Mouse (Mus musculus) heart, postnatal 0 days (tissue): ENCODE data around the gene Tapbp. TPM values are rescaled to one million over a fixed set of nuclear protein-coding genes. Genes with fewer than 3 reads are reported as not detected.

Experiments
- ATAC-seq: fragments of 200-750 bp; cut with Nextera tagmentation; 2 replicates; pipeline ENCODE4 v1.8.0; 2017; ENCODE audit warnings: low read depth, moderate number of reproducible peaks, moderate library complexity; ENCODE audit not compliant: insufficient read depth
- DNase-seq: peaks from one replicate; pipeline ENCODE4 v3.0.0-alpha.2; 2016; ENCODE audit warnings: low spot score
- H3K27ac ChIP-seq: fragments of 300-500 bp; sonication (generic); 2 replicates; pipeline ENCODE4 v1.5.1; 2014; ENCODE audit warnings: low read depth, mild to moderate bottlenecking
- H3K27me3 ChIP-seq: fragments of 300-500 bp; sonication (generic); 2 replicates; pipeline ENCODE4 v1.6.1; 2014; ENCODE audit warnings: low read length, mixed read lengths; ENCODE audit not compliant: control insufficient read depth, insufficient read depth
- H3K36me3 ChIP-seq: fragments of 300-500 bp; sonication (generic); replicated peaks from 2 replicates; pipeline ENCODE4 v1.6.1; 2014; ENCODE audit warnings: low read length, mixed read lengths; ENCODE audit not compliant: control insufficient read depth, insufficient read depth
- H3K4me1 ChIP-seq: fragments of 300-500 bp; sonication (generic); 2 replicates; pipeline ENCODE4 v1.6.1; 2014; ENCODE audit warnings: antibody characterized with exemption; ENCODE audit not compliant: control insufficient read depth, insufficient read depth
- H3K4me2 ChIP-seq: fragments of 300-500 bp; sonication (generic); 2 replicates; pipeline ENCODE4 v1.6.1; 2014; ENCODE audit warnings: low read depth, mild to moderate bottlenecking, low read length, moderate library complexity
- H3K4me3 ChIP-seq: fragments of 300-500 bp; sonication (generic); 2 replicates; pipeline ENCODE4 v1.5.1; 2014; ENCODE audit warnings: low read depth, low read length
- H3K9ac ChIP-seq: fragments of 300-500 bp; sonication (generic); replicated peaks from 2 replicates; pipeline ENCODE4 v1.6.1; 2014; ENCODE audit warnings: low read depth, low read length, mixed read lengths
- H3K9me3 ChIP-seq: fragments of 300-500 bp; sonication (generic); replicated peaks from 2 replicates; pipeline ENCODE4 v1.6.1; 2016; ENCODE audit warnings: low read length; ENCODE audit not compliant: control insufficient read depth
- CTCF ChIP-seq: IDR thresholded peaks from 2 replicates; pipeline ENCODE4 v1.5.1; 2016; ENCODE audit warnings: antibody characterized with exemption, control low read depth, low read depth
- EP300 ChIP-seq: IDR thresholded peaks from 2 replicates; pipeline ENCODE4 v1.6.1; 2016; ENCODE audit warnings: antibody characterized with exemption, low read depth
- WGBS: fragments of 180-500 bp; shearing (Covaris S2); extraction: QIAGEN DNeasy Blood & Tissue Kit; methylation state at CpG from one replicate; pipeline ENCODE4 v1.1.7; 2014; 5-methylcytosine and 5-hydroxymethylcytosine counted together
- polyA plus RNA-seq: library from polyadenylated mRNA; unstranded; fragments of >200 nt; fragmentation: Nextera tagmentation; extraction: Ambion mirVana; gene quantifications from 2 replicates; pipeline ENCODE4 v1.2.1, GENCODE M21; 2015
- total RNA-seq: library from RNA; depleted of rRNA; stranded (reverse); fragments of >200 nt; gene quantifications from 2 replicates; pipeline ENCODE4 v1.2.3, GENCODE M21; 2014; ENCODE audit warnings: low replicate concordance

Gene Tapbp
- total and polyA plus RNA-seq, 2 experiments from 2014 or later = 51.3 to 84.1 TPM

DNA sequence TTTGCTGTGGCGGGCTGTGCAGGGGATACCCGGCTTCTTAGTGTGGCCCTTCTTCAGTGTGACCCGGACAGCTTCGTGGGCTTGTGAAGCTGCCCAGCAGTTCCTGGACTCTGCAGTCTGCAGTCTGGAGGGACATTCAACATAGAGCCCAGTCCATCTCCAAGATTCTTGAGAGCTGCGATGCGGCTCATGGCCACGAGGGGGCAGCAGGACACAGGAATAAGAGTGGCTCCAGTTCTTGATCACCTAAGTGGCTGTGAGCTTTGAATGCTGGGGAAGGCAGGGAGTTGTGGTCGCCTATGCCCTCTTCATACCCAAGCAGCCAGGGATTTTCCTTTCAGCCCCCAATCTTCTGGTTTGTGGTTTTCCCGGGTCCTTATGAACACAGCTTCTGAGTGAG, 52.8 kb downstream of the Tapbp start:
- peak; percentile 68 for DNase-seq
- 2% methylated on average over 9 of the region's 9 CpGs for WGBS

GRCm38 (mm10) chr17:33968927-33969326, 53.2 kb downstream of the Tapbp start:
- ATAC-seq (peak; percentile 65; the same call in 1 of the 2 replicates), DNase-seq (peak; percentile 31)
- no peak overlapping the region for H3K9ac ChIP-seq
- WGBS = 28% methylated on average over 5 of the region's 5 CpGs
- no peak overlapping the region for H3K4me3 ChIP-seq
- peaks cover 15% of the 10 kb centered on the region for H3K36me3 ChIP-seq
- no peak overlapping the region for H3K4me2 ChIP-seq
- H3K4me1 ChIP-seq = no peaks in the 10 kb centered on the region
- no peak overlapping the region for H3K27ac ChIP-seq
- TF ChIP-seq CTCF = peak; percentile 38
- TF ChIP-seq EP300 = no peak
- no peaks in the 10 kb centered on the region for H3K27me3 ChIP-seq
- peaks cover 7% of the 10 kb centered on the region; the same call in 1 of the 2 replicates for H3K9me3 ChIP-seq

More for the DNA sequence above, 52.8 kb downstream of the Tapbp start:
- Histone ChIP-seq H3K36me3 (peaks cover 18% of the 10 kb centered on the region), H3K4me3 (no peak overlapping the region), H3K9me3 (peaks cover 7% of the 10 kb centered on the region; the same call in 1 of the 2 replicates), H3K4me1 (no peaks in the 10 kb centered on the region), H3K9ac (no peak overlapping the region), H3K27me3 (no peaks in the 10 kb centered on the region), H3K27ac (no peak overlapping the region), H3K4me2 (no peak overlapping the region)
- peak; percentile 75 for ATAC-seq
- TF ChIP-seq CTCF (peak; percentile 95), EP300 (no peak)

GRCm38 (mm10) chr17:33969394-33969793, 53.7 kb downstream of the Tapbp start:
- Histone ChIP-seq H3K9me3 (peaks cover 7% of the 10 kb centered on the region; the same call in 1 of the 2 replicates), H3K4me2 (no peak overlapping the region), H3K4me1 (no peaks in the 10 kb centered on the region), H3K9ac (no peak overlapping the region), H3K36me3 (peaks cover 13% of the 10 kb centered on the region), H3K27ac (no peak overlapping the region), H3K27me3 (no peaks in the 10 kb centered on the region), H3K4me3 (no peak overlapping the region)
- TF ChIP-seq EP300 (no peak), CTCF (0 out of 2 replicates have a peak, but pooled peaks have one; percentile 22)
- 75% methylated on average over 4 of the region's 4 CpGs for WGBS
- DNase-seq (no peak), ATAC-seq (no peak)

DNA sequence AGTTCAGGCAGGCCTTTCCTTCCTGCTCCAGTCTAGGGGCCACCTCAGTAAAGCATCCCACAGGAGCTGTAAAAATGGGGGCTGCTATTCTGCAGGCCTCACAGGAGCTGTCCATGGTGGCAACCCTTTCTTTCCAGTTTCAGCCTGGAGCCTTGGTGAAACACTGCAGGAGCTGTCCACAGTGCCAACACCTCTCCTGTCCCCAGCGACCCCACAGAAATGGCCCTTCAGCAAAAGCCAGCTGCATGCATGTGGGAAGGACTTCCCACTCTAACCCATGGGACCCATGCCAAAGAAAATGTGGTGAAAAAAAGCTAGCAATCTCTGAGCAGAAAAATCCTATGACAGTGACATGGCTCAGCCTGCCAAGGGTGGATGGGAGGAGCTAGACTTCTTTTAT, 57.0 kb downstream of the Tapbp start:
- peaks cover 12% of the 10 kb centered on the region for H3K27me3 ChIP-seq
- no peak overlapping the region for H3K4me3 ChIP-seq
- peaks cover 7% of the 10 kb centered on the region; the same call in 1 of the 2 replicates for H3K9me3 ChIP-seq
- TF ChIP-seq EP300 = no peak
- TF ChIP-seq CTCF = no peak
- H3K36me3 ChIP-seq = no peaks in the 10 kb centered on the region
- no peak overlapping the region for H3K9ac ChIP-seq
- peak; percentile 36; the same call in 1 of the 2 replicates for ATAC-seq
- DNase-seq = peak; percentile 44
- no peaks in the 10 kb centered on the region for H3K4me1 ChIP-seq
- 0% methylated on average over 1 of the region's 1 CpGs for WGBS
- H3K4me2 ChIP-seq = no peak overlapping the region
- no peak overlapping the region for H3K27ac ChIP-seq

DNA sequence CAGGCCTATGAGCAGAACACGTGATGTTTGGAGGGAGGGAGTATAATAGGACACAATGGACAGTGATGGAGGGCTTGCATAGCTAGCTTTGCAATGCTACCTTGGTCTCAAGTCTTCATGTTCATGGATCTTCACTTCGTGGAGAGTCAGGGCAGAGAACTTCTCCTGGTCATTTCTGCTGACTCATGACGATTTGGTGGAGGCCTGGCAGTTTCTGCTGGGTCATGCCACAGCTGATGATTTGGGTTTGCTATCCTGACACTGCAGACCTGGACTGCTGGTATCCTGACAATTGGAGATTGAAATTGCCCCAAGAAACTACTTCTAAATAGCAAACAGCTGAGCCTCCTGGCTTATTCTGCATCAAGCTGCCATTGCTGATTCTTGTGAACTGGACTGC, 57.9 kb downstream of the Tapbp start:
- Histone ChIP-seq H3K9me3 (peaks cover 7% of the 10 kb centered on the region; the same call in 1 of the 2 replicates), H3K9ac (no peak overlapping the region), H3K4me3 (no peak overlapping the region), H3K27ac (no peak overlapping the region), H3K27me3 (peaks cover 21% of the 10 kb centered on the region), H3K4me1 (peaks cover 7% of the 10 kb centered on the region; the same call in 1 of the 2 replicates), H3K36me3 (no peaks in the 10 kb centered on the region), H3K4me2 (no peak overlapping the region)
- no peak for DNase-seq
- no peak for TF ChIP-seq CTCF
- TF ChIP-seq EP300 = no peak
- WGBS = 36% methylated on average over 3 of the region's 3 CpGs
- no peak for ATAC-seq
